Mouse (Mus musculus) hindbrain, postnatal 0 days (tissue): ENCODE measurements at regions not wholly inside any gene's neighbourhood (a gene's known extent, or its start where the extent isn't known, plus 50 kb on each side); places are given as distances from the start of the nearest gene placed in this dataset.

Experiments
- ATAC-seq: fragments of 200-750 bp; cut with Nextera tagmentation; 2 replicates; pipeline ENCODE4 v1.8.0; 2017; ENCODE audit warnings: mild to moderate bottlenecking, moderate TSS enrichment, moderate library complexity
- DNase-seq: peaks from one replicate; pipeline ENCODE4 v3.0.0-alpha.2; 2015; ENCODE audit warnings: low spot score
- H3K27ac ChIP-seq: fragments of 300-500 bp; sonication (generic); 2 replicates; pipeline ENCODE4 v1.5.1; 2014; ENCODE audit warnings: mild to moderate bottlenecking
- H3K27me3 ChIP-seq: fragments of 300-500 bp; sonication (generic); 2 replicates; pipeline ENCODE4 v1.6.1; 2014; ENCODE audit warnings: low read length, mixed read lengths; ENCODE audit not compliant: insufficient read depth
- H3K36me3 ChIP-seq: fragments of 300-500 bp; sonication (generic); 2 replicates; pipeline ENCODE4 v1.6.1; 2014; ENCODE audit warnings: low read length, mixed read lengths; ENCODE audit not compliant: insufficient read depth
- H3K4me1 ChIP-seq: fragments of 300-500 bp; sonication (generic); 2 replicates; pipeline ENCODE4 v1.6.1; 2014; ENCODE audit warnings: antibody characterized with exemption, low read length, mixed read lengths; ENCODE audit not compliant: insufficient read depth
- H3K4me2 ChIP-seq: fragments of 300-500 bp; sonication (generic); 2 replicates; pipeline ENCODE4 v1.6.1; 2014; ENCODE audit warnings: low read depth, mild to moderate bottlenecking, low read length, moderate library complexity, mixed read lengths
- H3K4me3 ChIP-seq: fragments of 300-500 bp; sonication (generic); 2 replicates; pipeline ENCODE4 v1.5.1; 2014; ENCODE audit warnings: low read length
- H3K9ac ChIP-seq: fragments of 300-500 bp; sonication (generic); replicated peaks from 2 replicates; pipeline ENCODE4 v1.6.1; 2014; ENCODE audit warnings: mild to moderate bottlenecking, low read length, moderate library complexity, mixed read lengths
- H3K9me3 ChIP-seq: fragments of 300-500 bp; sonication (generic); 2 replicates; pipeline ENCODE4 v1.6.1; 2016; ENCODE audit warnings: low read length, mixed read lengths
- CTCF ChIP-seq: IDR thresholded peaks from 2 replicates; pipeline ENCODE4 v1.5.1; 2016; ENCODE audit warnings: antibody characterized with exemption, control low read depth, low read depth
- WGBS: fragments of 180-500 bp; shearing (Covaris S2); extraction: QIAGEN DNeasy Blood & Tissue Kit; methylation state at CpG from one replicate; pipeline ENCODE4 v1.1.7; 2014; 5-methylcytosine and 5-hydroxymethylcytosine counted together

- Histone ChIP-seq H3K36me3 (no peaks in the 10 kb centered on the region), H3K9ac (no peak overlapping the region), H3K9me3 (no peaks in the 10 kb centered on the region), H3K27me3 (no peaks in the 10 kb centered on the region), H3K4me1 (no peaks in the 10 kb centered on the region), H3K4me3 (no peak overlapping the region), H3K4me2 (no peak overlapping the region), H3K27ac (no peak overlapping the region)
- no peak for DNase-seq
- TF ChIP-seq CTCF, result no peak
- no peak for ATAC-seq
- whole genome bisulfite sequencing, result 95% methylated on average over 3 of the region's 3 CpGs
Measured at GRCm38 (mm10) chr9:50257162-50257561, 87.6 kb downstream of the Rpl10-ps3 start.

DNA sequence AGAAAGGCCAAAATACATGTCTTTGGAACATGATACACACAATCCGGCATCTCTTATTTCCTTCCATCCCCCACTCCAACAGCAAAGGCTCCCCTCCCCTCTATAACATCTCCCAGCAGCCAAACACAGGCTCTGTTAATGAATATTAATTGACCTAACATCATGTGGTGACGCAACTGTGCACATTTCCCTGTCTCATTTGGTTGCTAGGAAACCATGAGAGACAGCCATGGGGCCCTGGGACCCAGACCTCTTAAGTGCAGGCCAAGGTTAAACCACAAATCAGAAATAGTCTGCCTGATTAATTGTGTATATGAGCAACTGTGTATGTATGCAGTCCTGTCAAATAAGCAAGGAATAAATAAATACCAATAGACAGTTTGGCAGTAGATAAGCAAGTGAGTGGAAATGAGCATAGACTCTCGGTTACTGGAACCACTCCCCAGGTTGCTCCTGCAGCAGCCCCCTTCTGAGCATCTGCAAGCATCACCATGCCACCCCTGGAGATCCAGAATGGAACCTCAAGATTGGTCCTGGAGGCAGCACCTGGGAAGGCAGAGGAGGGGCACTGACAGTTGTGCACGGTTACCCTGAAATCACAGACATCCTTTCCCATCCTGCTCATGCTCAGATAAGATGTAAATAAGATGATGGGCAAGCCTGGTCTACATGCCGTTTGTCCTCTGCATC is 99.6 kb downstream of the Rpl10-ps3 start:
- Histone ChIP-seq H3K4me2 (no peak overlapping the region), H3K9me3 (no peaks in the 10 kb centered on the region), H3K36me3 (no peaks in the 10 kb centered on the region), H3K27ac (peak overlapping the region; percentile 66), H3K4me1 (peaks cover 10% of the 10 kb centered on the region; the same call in 1 of the 2 replicates), H3K4me3 (no peak overlapping the region), H3K27me3 (no peaks in the 10 kb centered on the region), H3K9ac (no peak overlapping the region)
- ATAC-seq (peak; percentile 94), DNase-seq (peak; percentile 87)
- no peak for TF ChIP-seq CTCF
- 15% methylated on average over 5 of the region's 5 CpGs for WGBS

DNA sequence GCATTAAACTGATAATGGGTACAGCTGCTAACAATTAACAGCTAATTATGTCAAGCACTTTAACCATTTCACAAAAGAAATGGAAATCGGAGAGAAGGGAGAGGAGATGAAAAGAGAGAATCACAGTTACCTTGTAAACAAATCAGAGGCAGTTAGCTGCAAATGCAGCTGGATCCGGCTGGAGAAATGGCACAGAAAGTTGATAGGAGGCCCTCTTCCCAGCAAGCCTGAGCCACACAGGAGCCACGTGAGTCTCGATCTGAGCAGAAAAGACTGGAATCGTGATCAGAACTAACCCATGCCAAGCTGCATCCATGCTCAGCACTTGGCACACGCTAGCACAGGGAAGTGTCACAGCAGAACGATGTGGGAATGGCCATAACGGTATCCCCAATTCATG is 103.8 kb downstream of the Rpl10-ps3 start:
- no peaks in the 10 kb centered on the region for H3K36me3 ChIP-seq
- ATAC-seq (peak; percentile 24; the same call in 1 of the 2 replicates), DNase-seq (peak; percentile 13)
- no peaks in the 10 kb centered on the region for H3K27me3 ChIP-seq
- no peak overlapping the region for H3K27ac ChIP-seq
- no peak overlapping the region for H3K4me2 ChIP-seq
- H3K9me3 ChIP-seq, result no peaks in the 10 kb centered on the region
- no peak overlapping the region for H3K9ac ChIP-seq
- peaks cover 12% of the 10 kb centered on the region for H3K4me1 ChIP-seq
- H3K4me3 ChIP-seq, result no peak overlapping the region
- 28% methylated on average over 8 of the region's 8 CpGs for WGBS
- no peak for TF ChIP-seq CTCF

- Histone ChIP-seq H3K36me3 (no peaks in the 10 kb centered on the region), H3K4me2 (no peak overlapping the region), H3K27me3 (no peaks in the 10 kb centered on the region), H3K4me1 (peaks cover 5% of the 10 kb centered on the region), H3K27ac (no peak overlapping the region), H3K4me3 (no peak overlapping the region), H3K9ac (no peak overlapping the region), H3K9me3 (no peaks in the 10 kb centered on the region)
- TF ChIP-seq CTCF, result no peak
- DNase-seq, result peak; percentile 75
- WGBS, result 27% methylated on average over 1 of the region's 1 CpGs
- ATAC-seq, result peak; percentile 93
Measured at GRCm38 (mm10) chr9:50235908-50236307, 108.9 kb downstream of the Rpl10-ps3 start.

GRCm38 (mm10) chr9:50234655-50235054 is 110.1 kb downstream of the Rpl10-ps3 start:
- no peak for ATAC-seq
- Histone ChIP-seq H3K4me3 (no peak overlapping the region), H3K36me3 (no peaks in the 10 kb centered on the region), H3K9me3 (no peaks in the 10 kb centered on the region), H3K27me3 (no peaks in the 10 kb centered on the region), H3K9ac (no peak overlapping the region), H3K27ac (no peak overlapping the region), H3K4me2 (no peak overlapping the region), H3K4me1 (peaks cover 5% of the 10 kb centered on the region)
- TF ChIP-seq CTCF, result no peak
- peak; percentile 29 for DNase-seq
- WGBS, result 48% methylated on average over 6 of the region's 6 CpGs

GRCm38 (mm10) chr9:50232958-50233510 is 111.7 kb downstream of the Rpl10-ps3 start:
- WGBS, result 96% methylated on average over 4 of the region's 4 CpGs
- ATAC-seq, result no peak
- no peak overlapping the region for H3K27ac ChIP-seq
- peaks cover 5% of the 10 kb centered on the region for H3K4me1 ChIP-seq
- no peak overlapping the region for H3K4me2 ChIP-seq
- DNase-seq, result no peak
- no peaks in the 10 kb centered on the region for H3K36me3 ChIP-seq
- no peak for TF ChIP-seq CTCF
- H3K27me3 ChIP-seq, result no peaks in the 10 kb centered on the region
- H3K9ac ChIP-seq, result no peak overlapping the region
- H3K9me3 ChIP-seq, result no peaks in the 10 kb centered on the region
- H3K4me3 ChIP-seq, result no peak overlapping the region

GRCm38 (mm10) chr9:50210481-50210880 is 134.3 kb downstream of the Rpl10-ps3 start:
- Histone ChIP-seq H3K4me2 (no peak overlapping the region), H3K4me1 (no peaks in the 10 kb centered on the region), H3K27ac (no peak overlapping the region), H3K36me3 (no peaks in the 10 kb centered on the region), H3K9me3 (no peaks in the 10 kb centered on the region), H3K27me3 (no peaks in the 10 kb centered on the region), H3K9ac (no peak overlapping the region), H3K4me3 (no peak overlapping the region)
- WGBS, result 83% methylated on average over 5 of the region's 5 CpGs
- no peak for TF ChIP-seq CTCF
- no peak for ATAC-seq
- DNase-seq, result no peak
